Comparison of ENCODE assay signal across 8 mouse cellular contexts in genomic region chr3:96601941-96602703, GRCm38 (mm10). TPM values are rescaled to one million over a fixed set of nuclear protein-coding genes. Genes with fewer than 3 reads are reported as not detected.
DNase-seq lines count a peak whose midpoint lies in the region; ATAC-seq and TF ChIP-seq lines count a peak whose summit lies in the region.

No protein-coding gene starts in this region.

- no peaks in the 10 kb centered on the region for H3K4me1 ChIP-seq in lung, embryonic 14.5 days (ENCODE audit: insufficient read depth)
- peaks cover 54% of the 10 kb centered on the region for H3K4me1 ChIP-seq in embryonic facial prominence, embryonic 13.5 days
- peaks cover 70% of the 10 kb centered on the region for H3K4me1 ChIP-seq in hindbrain, embryonic 10.5 days (replicated peaks)
- peaks cover 32% of the 10 kb centered on the region for H3K4me1 ChIP-seq in liver, embryonic 13.5 days (replicated peaks)

- WGBS in lung, embryonic 14.5 days: 19% methylated on average over 10 of the region's 10 CpGs
- WGBS in embryonic facial prominence, embryonic 13.5 days: 21% methylated on average over 10 of the region's 10 CpGs
- 24% methylated on average over 10 of the region's 10 CpGs for WGBS in hindbrain, embryonic 10.5 days
- WGBS in liver, embryonic 13.5 days (ENCODE audit: insufficient replicate concordance): 45% methylated on average over 10 of the region's 10 CpGs

- H3K27ac ChIP-seq in lung, embryonic 14.5 days (ENCODE audit: low read depth): peak overlapping the region; percentile 97
- peak overlapping the region; percentile 96 for H3K27ac ChIP-seq in embryonic facial prominence, embryonic 13.5 days
- peak overlapping the region; percentile 97 for H3K27ac ChIP-seq in hindbrain, embryonic 10.5 days
- H3K27ac ChIP-seq in liver, embryonic 13.5 days: no peak overlapping the region; the same call in 1 of the 2 replicates

- peak overlapping the region; percentile 82 for H3K9ac ChIP-seq in lung, embryonic 14.5 days
- peak overlapping the region; percentile 88 for H3K9ac ChIP-seq in embryonic facial prominence, embryonic 13.5 days
- peak overlapping the region; percentile 71; the same call in 1 of the 2 replicates for H3K9ac ChIP-seq in liver, embryonic 13.5 days

- H3K27me3 ChIP-seq in lung, embryonic 14.5 days (ENCODE audit: insufficient read depth, low read length): peaks cover 18% of the 10 kb centered on the region
- H3K27me3 ChIP-seq in embryonic facial prominence, embryonic 13.5 days: peaks cover 8% of the 10 kb centered on the region
- H3K27me3 ChIP-seq in hindbrain, embryonic 10.5 days (ENCODE audit: insufficient read depth, poor library complexity, severe bottlenecking): peaks cover 20% of the 10 kb centered on the region
- H3K27me3 ChIP-seq in liver, embryonic 13.5 days: peaks cover 64% of the 10 kb centered on the region

- H3K4me3 ChIP-seq in lung, embryonic 14.5 days (ENCODE audit: low read depth, low read length): peak overlapping the region; percentile 67
- peak overlapping the region; percentile 70 for H3K4me3 ChIP-seq in embryonic facial prominence, embryonic 13.5 days
- peak overlapping the region; percentile 93 for H3K4me3 ChIP-seq in hindbrain, embryonic 10.5 days
- H3K4me3 ChIP-seq in liver, embryonic 13.5 days (replicated peaks): peak overlapping the region; percentile 67

- no peak for ATAC-seq in lung, embryonic 14.5 days (ENCODE audit: insufficient read depth)
- ATAC-seq in embryonic facial prominence, embryonic 13.5 days (ENCODE audit: insufficient number of reproducible peaks, insufficient read depth, low FRiP score, low TSS enrichment, low read depth): no peak
- no peak for ATAC-seq in liver, embryonic 13.5 days (ENCODE audit: low read depth)
- no peak for ATAC-seq in granulocyte monocyte progenitor cell, adult 5-6 weeks (replicated peaks; ENCODE audit: poor library complexity, severe bottlenecking)

- no peaks in the 10 kb centered on the region for H3K9me3 ChIP-seq in lung, embryonic 14.5 days (ENCODE audit: low read depth, low read length)
- H3K9me3 ChIP-seq in embryonic facial prominence, embryonic 13.5 days: no peaks in the 10 kb centered on the region
- no peaks in the 10 kb centered on the region for H3K9me3 ChIP-seq in hindbrain, embryonic 10.5 days
- no peaks in the 10 kb centered on the region for H3K9me3 ChIP-seq in liver, embryonic 13.5 days (replicated peaks)

- peak; percentile 77 for DNase-seq in lung, embryonic 14.5 days
- no peak for DNase-seq in lung, adult 18-20 months
- no peak for DNase-seq in hindbrain, embryonic 10.5 days (ENCODE audit: low spot score)
- no peak for DNase-seq in liver, embryonic 13.5 days
- DNase-seq in right cerebral cortex, postnatal 10 days (ENCODE audit: low spot score in 2 of 2): peak; percentile 72 to 77
- no peak for DNase-seq in frontal cortex, postnatal 10 days (ENCODE audit: low spot score in 2 of 2)

- H3K36me3 ChIP-seq in lung, embryonic 14.5 days (ENCODE audit: insufficient read depth): no peaks in the 10 kb centered on the region
- 0 out of 2 replicates have a peak, but pooled peaks cover 8% of the 10 kb centered on the region for H3K36me3 ChIP-seq in embryonic facial prominence, embryonic 13.5 days
- peaks cover 29% of the 10 kb centered on the region for H3K36me3 ChIP-seq in hindbrain, embryonic 10.5 days
- no peaks in the 10 kb centered on the region for H3K36me3 ChIP-seq in liver, embryonic 13.5 days

- TF ChIP-seq CTCF in lung, embryonic 14.5 days (IDR thresholded peaks at IDR 0.05; ENCODE audit: low read depth): no peak

- peak overlapping the region; percentile 67 for H3K4me2 ChIP-seq in lung, embryonic 14.5 days
- peak overlapping the region; percentile 81 for H3K4me2 ChIP-seq in embryonic facial prominence, embryonic 13.5 days
- H3K4me2 ChIP-seq in liver, embryonic 13.5 days: peak overlapping the region; percentile 85

RNA-seq across cellular contexts. Expression of gene Lix1l, which starts 1.2 kb away (rescaled TPM):
- 7.9 and 8.3 TPM in 2 replicates for polyA plus RNA-seq in lung, embryonic 14.5 days (2014; fragmentation: Nextera tagmentation; extraction: Ambion mirVana)
- polyA plus RNA-seq in embryonic facial prominence, embryonic 13.5 days (2015; fragmentation: Nextera tagmentation; extraction: Ambion mirVana): 8.8 and 9.3 TPM in 2 replicates
- polyA plus RNA-seq in hindbrain, embryonic 10.5 days (2016; fragmentation: Nextera tagmentation; extraction: Ambion mirVana): 5.4 and 5.5 TPM in 2 replicates
- 0.73 and 0.87 TPM in 2 replicates for polyA plus RNA-seq in liver, embryonic 13.5 days (2015; fragmentation: Nextera tagmentation; extraction: Ambion mirVana)
- 2.2 and 2.3 TPM in 2 replicates for total RNA-seq in granulocyte monocyte progenitor cell, adult 5-6 weeks (2014; fragmentation: Nextera tagmentation)
- total RNA-seq in granulocyte monocyte progenitor cell, adult 5-6 weeks (2017): 1.7 and 2.1 TPM in 2 replicates

RNA-seq across cellular contexts. Expression of gene Ankrd34a, which starts 5.7 kb away (rescaled TPM):
- 2.0 and 2.5 TPM in 2 replicates for polyA plus RNA-seq in lung, embryonic 14.5 days (2014; fragmentation: Nextera tagmentation; extraction: Ambion mirVana)
- 3.1 and 3.2 TPM in 2 replicates for polyA plus RNA-seq in embryonic facial prominence, embryonic 13.5 days (2015; fragmentation: Nextera tagmentation; extraction: Ambion mirVana)
- polyA plus RNA-seq in hindbrain, embryonic 10.5 days (2016; fragmentation: Nextera tagmentation; extraction: Ambion mirVana): 0.92 and 1.5 TPM in 2 replicates
- 0.12 and 0.14 TPM in 2 replicates for polyA plus RNA-seq in liver, embryonic 13.5 days (2015; fragmentation: Nextera tagmentation; extraction: Ambion mirVana)
- not detected in 2 replicates for total RNA-seq in granulocyte monocyte progenitor cell, adult 5-6 weeks (2014; fragmentation: Nextera tagmentation)
- not detected in 2 replicates for total RNA-seq in granulocyte monocyte progenitor cell, adult 5-6 weeks (2017)

RNA-seq across cellular contexts. Expression of gene Polr3gl, which starts 8.1 kb away (rescaled TPM):
- 17.8 and 22.9 TPM in 2 replicates for polyA plus RNA-seq in lung, embryonic 14.5 days (2014; fragmentation: Nextera tagmentation; extraction: Ambion mirVana)
- 53.7 and 56.7 TPM in 2 replicates for polyA plus RNA-seq in embryonic facial prominence, embryonic 13.5 days (2015; fragmentation: Nextera tagmentation; extraction: Ambion mirVana)
- 25.3 and 29.4 TPM in 2 replicates for polyA plus RNA-seq in hindbrain, embryonic 10.5 days (2016; fragmentation: Nextera tagmentation; extraction: Ambion mirVana)
- polyA plus RNA-seq in liver, embryonic 13.5 days (2015; fragmentation: Nextera tagmentation; extraction: Ambion mirVana): 13.0 and 13.5 TPM in 2 replicates
- total RNA-seq in granulocyte monocyte progenitor cell, adult 5-6 weeks (2014; fragmentation: Nextera tagmentation): 15.6 and 43.7 TPM in 2 replicates
- 50.5 and 57.8 TPM in 2 replicates for total RNA-seq in granulocyte monocyte progenitor cell, adult 5-6 weeks (2017)

RNA-seq across cellular contexts. Expression of gene Gm16253, which starts 25.3 kb away (rescaled TPM):
- polyA plus RNA-seq in lung, embryonic 14.5 days (2014; fragmentation: Nextera tagmentation; extraction: Ambion mirVana): 0.89 and 1.2 TPM in 2 replicates
- 1.3 and 1.5 TPM in 2 replicates for polyA plus RNA-seq in embryonic facial prominence, embryonic 13.5 days (2015; fragmentation: Nextera tagmentation; extraction: Ambion mirVana)
- polyA plus RNA-seq in hindbrain, embryonic 10.5 days (2016; fragmentation: Nextera tagmentation; extraction: Ambion mirVana): 0.55 and 0.93 TPM in 2 replicates
- 0.29 TPM in 1 of 2 replicates, not detected in the other for polyA plus RNA-seq in liver, embryonic 13.5 days (2015; fragmentation: Nextera tagmentation; extraction: Ambion mirVana)
- total RNA-seq in granulocyte monocyte progenitor cell, adult 5-6 weeks (2014; fragmentation: Nextera tagmentation): not detected in 2 replicates
- total RNA-seq in granulocyte monocyte progenitor cell, adult 5-6 weeks (2017): not detected in 2 replicates

RNA-seq across cellular contexts. Expression of gene Rbm8a, which starts 27.6 kb away (rescaled TPM):
- 163 TPM in 2 replicates for polyA plus RNA-seq in lung, embryonic 14.5 days (2014; fragmentation: Nextera tagmentation; extraction: Ambion mirVana)
- 148 and 157 TPM in 2 replicates for polyA plus RNA-seq in embryonic facial prominence, embryonic 13.5 days (2015; fragmentation: Nextera tagmentation; extraction: Ambion mirVana)
- 185 and 210 TPM in 2 replicates for polyA plus RNA-seq in hindbrain, embryonic 10.5 days (2016; fragmentation: Nextera tagmentation; extraction: Ambion mirVana)
- polyA plus RNA-seq in liver, embryonic 13.5 days (2015; fragmentation: Nextera tagmentation; extraction: Ambion mirVana): 78.8 and 87.7 TPM in 2 replicates
- 112 and 120 TPM in 2 replicates for total RNA-seq in granulocyte monocyte progenitor cell, adult 5-6 weeks (2014; fragmentation: Nextera tagmentation)
- total RNA-seq in granulocyte monocyte progenitor cell, adult 5-6 weeks (2017): 64.5 and 64.7 TPM in 2 replicates

Comparison
In these comparisons a context has a peak if more than half of its experiments do, and no peak if none do; other contexts are left out.
1. DNase-seq: peak in lung, embryonic 14.5 days (single experiment) and right cerebral cortex, postnatal 10 days (2 of 2); none in lung, adult 18-20 months (0 of 2), hindbrain, embryonic 10.5 days (single experiment), liver, embryonic 13.5 days (single experiment) and frontal cortex, postnatal 10 days (0 of 2).
2. Peak in every context shown above with its lines, with median percentiles within 50 percentile points of each other: H3K4me2 ChIP-seq, H3K4me3 ChIP-seq and H3K9ac ChIP-seq.